Mouse (Mus musculus) liver, embryonic 14.5 days (tissue): ENCODE results near the gene Phkg2.

Experiments used
- CTCF ChIP-seq: IDR thresholded peaks from 2 replicates; pipeline ENCODE4 v1.5.1; 2016; ENCODE audit warnings: antibody characterized with exemption, low read depth, control low read depth
- EP300 ChIP-seq: IDR thresholded peaks from 2 replicates; pipeline ENCODE4 v1.6.1; 2016; ENCODE audit warnings: antibody characterized with exemption, low read depth

- TF ChIP-seq CTCF, result no peak
- TF ChIP-seq EP300, result no peak
These were observed 14.1 kb downstream of the Phkg2 start for GRCm38 (mm10) chr7:127587196-127587595.
